Mouse (Mus musculus) spleen, adult 10 weeks (tissue): Measurements from ENCODE around the gene Mrgprx2. TPM values are rescaled to one million over a fixed set of nuclear protein-coding genes. Genes with fewer than 3 reads are reported as not detected.

Source experiments
- polyA plus RNA-seq: library from polyadenylated mRNA; stranded (reverse); fragments of 350-450 nt; fragmentation: Illumina TruSeq; extraction: RNeasy Lipid Tissue Mini Kit (QIAGEN cat#74804); gene quantifications from one replicate; pipeline ENCODE4 v1.2.3, GENCODE M21; 2015; ENCODE audit warnings: low replicate concordance; ENCODE audit not compliant: insufficient read depth

Gene Mrgprx2
- polyA plus RNA-seq = 0.04 TPM

GRCm38 (mm10) chr7:48499221-48499620 lies at the start of gene Mrgprx2:
Mrgprx2 (minus strand) TSS chr7:48499321.

GRCm38 (mm10) chr7:48456242-48456641 lies 42.9 kb downstream of the Mrgprx2 start, which contains the start of gene Mrgprb1:
Mrgprb1 (minus strand) TSS chr7:48456342.

Other genes with a start within 250 kb of the Mrgprx2 start
- gene Mrgprb8, start 110.8 kb downstream of the Mrgprx2 start, polyA plus RNA-seq = not detected
- 0.22 TPM for gene Mrgprb1, start 43.0 kb downstream of the Mrgprx2 start, polyA plus RNA-seq
- gene Mrgprb2, start 58.8 kb upstream of the Mrgprx2 start, polyA plus RNA-seq = not detected
- not detected for gene Mrgprb3, start 144.5 kb upstream of the Mrgprx2 start, polyA plus RNA-seq